Mouse (Mus musculus) layer of hippocampus, adult 9-10 months (tissue): ENCODE measurements at regions not wholly inside any gene's neighbourhood (a gene's known extent, or its start where the extent isn't known, plus 50 kb on each side); places are given as distances from the start of the nearest gene placed in this dataset.
A peak's percentile ranks its signal among the peaks of the same experiment; 100 is the strongest.

Experiments
- DNase-seq: peaks from one replicate; pipeline ENCODE4 v3.0.0; 2022; ENCODE audit warnings: low spot score

DNA sequence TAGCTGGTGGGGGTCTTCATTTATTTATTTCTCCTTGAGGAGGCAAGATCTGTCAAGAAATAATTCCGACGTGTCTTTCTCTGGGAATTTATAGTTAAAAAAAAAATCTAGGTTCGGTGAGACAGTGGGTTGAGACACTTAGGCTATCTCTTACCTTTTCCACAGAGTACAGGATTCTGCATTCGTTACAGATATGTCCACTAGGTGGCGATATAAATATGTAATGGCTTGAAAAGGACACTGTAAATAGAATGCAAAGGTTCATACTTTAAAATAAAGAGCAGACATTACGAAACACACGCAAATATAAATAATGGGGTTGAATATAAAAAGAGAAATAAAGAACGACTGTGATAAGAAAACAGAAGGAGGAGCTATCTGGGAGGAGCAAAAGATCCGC is 517.5 kb downstream of the Cps1 start:
- peak; percentile 42 for DNase-seq

- no peak for DNase-seq
Measured at GRCm38 (mm10) chr1:67640766-67641165, 517.9 kb downstream of the Cps1 start.

DNA sequence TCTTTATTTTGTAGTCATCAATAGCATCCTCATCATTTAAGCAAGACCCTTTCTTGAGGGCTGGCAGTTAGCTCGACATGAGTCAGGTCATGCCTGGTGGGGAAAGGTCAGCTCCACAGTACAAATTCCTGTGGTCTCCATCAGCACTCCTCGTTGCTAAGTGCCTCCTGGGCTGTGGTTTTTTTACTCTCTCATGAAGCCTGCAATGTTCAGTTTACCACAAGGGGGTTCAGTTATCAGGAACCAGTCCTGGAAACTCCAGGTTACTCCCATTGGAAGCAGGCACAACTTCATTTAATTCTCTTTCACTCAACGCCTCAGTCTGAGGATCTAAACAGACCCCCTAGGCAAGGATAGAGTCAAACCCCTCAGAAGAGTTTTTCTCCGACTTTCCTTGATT is 520.8 kb downstream of the Cps1 start:
- DNase-seq, result no peak
